9 mouse cellular contexts compared by ENCODE assay signal in the genomic region with DNA sequence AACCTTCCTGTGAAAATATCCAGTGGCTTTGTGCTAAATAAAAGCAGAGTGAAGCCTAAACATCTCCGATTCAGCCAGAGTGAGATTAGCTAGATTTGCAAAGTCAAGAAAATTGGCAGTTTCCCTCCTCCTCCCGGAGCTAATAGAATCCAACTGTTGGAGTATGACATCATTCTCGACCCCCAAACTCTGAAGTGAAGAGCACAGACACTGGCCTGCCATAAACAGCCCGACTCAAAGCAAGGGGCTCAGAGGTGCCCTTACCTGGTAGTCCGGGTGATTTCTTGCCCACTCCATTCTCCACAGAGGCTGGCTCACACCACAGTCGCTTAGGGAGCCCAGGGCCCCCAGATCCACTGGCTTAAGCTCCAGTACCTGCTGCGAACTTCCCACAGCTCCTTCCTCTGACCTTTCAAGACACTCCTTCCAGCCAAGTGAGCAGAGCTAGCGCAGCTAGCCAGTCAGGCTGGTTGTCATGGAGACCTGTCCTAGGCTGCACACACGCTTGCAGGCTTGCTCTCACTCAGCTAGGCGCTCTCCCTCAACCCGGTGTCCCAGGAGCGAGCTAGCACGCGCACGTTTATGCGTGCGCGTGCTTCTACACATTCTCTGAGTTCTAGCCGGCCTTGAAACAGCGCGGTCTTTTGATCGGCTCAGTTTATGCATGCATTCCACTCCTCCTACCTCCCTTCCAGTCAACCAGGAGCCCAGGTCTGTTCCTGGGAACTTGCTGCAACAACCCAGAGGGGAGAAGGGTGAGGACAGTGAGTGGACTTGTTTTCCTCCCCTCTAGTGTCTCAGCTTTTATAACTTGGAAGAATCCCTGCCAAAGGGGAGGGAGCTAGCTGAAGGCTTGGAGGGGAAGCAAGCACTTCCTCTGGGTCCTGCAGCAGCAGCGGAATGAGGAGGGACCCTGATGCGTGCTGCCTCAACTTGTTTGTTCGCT.
DNase-seq lines count a peak whose midpoint lies in the region; ATAC-seq and TF ChIP-seq lines count a peak whose summit lies in the region.
"Had no signal": no experiment of that assay in that cellular context is flagged by ENCODE, and none has a peak within 500 bp of the region (broad histone marks: within the 10 kb centered on the region; RNA-seq: fewer than 3 reads in every experiment).

No protein-coding gene starts in this region.

- H3K9ac ChIP-seq in forebrain, embryonic 16.5 days (replicated peaks; ENCODE audit: low read depth, low read length), result peak overlapping the region; percentile 55
- peak overlapping the region; percentile 40; the same call in 1 of the 2 replicates for H3K9ac ChIP-seq in liver, embryonic 15.5 days
- peak overlapping the region; percentile 62 for H3K9ac ChIP-seq in neural tube, embryonic 13.5 days

- TF ChIP-seq POLR2A in cerebellum, adult 2 months (IDR thresholded peaks at IDR 0.05; ENCODE audit: borderline replicate concordance, insufficient read depth, low read length), result peak; percentile 45; the same call in 1 of the 2 replicates

- H3K36me3 ChIP-seq in forebrain, embryonic 16.5 days (ENCODE audit: control insufficient read depth, insufficient read depth), result no peaks in the 10 kb centered on the region
- no peaks in the 10 kb centered on the region for H3K36me3 ChIP-seq in liver, embryonic 15.5 days (replicated peaks)
- no peaks in the 10 kb centered on the region for H3K36me3 ChIP-seq in neural tube, embryonic 13.5 days
- H3K36me3 ChIP-seq: G1E had no signal

- no peaks in the 10 kb centered on the region for H3K27me3 ChIP-seq in cerebellum, adult 2 months (ENCODE audit: control insufficient read depth, insufficient read depth, low read length)
- H3K27me3 ChIP-seq in forebrain, embryonic 16.5 days (replicated peaks; ENCODE audit: control insufficient read depth, insufficient read depth, low read length), result no peaks in the 10 kb centered on the region
- no peaks in the 10 kb centered on the region for H3K27me3 ChIP-seq in liver, embryonic 15.5 days
- no peaks in the 10 kb centered on the region for H3K27me3 ChIP-seq in neural tube, embryonic 13.5 days

- H3K4me1 ChIP-seq in cerebellum, adult 2 months (ENCODE audit: control insufficient read depth, insufficient read depth, low read length), result peaks cover 23% of the 10 kb centered on the region
- peaks cover 38% of the 10 kb centered on the region for H3K4me1 ChIP-seq in forebrain, embryonic 16.5 days (replicated peaks; ENCODE audit: control insufficient read depth, insufficient read depth, low read length)
- H3K4me1 ChIP-seq in liver, embryonic 15.5 days (replicated peaks), result peaks cover 66% of the 10 kb centered on the region
- H3K4me1 ChIP-seq in neural tube, embryonic 13.5 days (replicated peaks), result peaks cover 67% of the 10 kb centered on the region

- peak; percentile 52 for DNase-seq in MN1 (ENCODE audit: low spot score)
- peak; percentile 86 to 97 for DNase-seq in cerebellum, adult 2 months
- peak; percentile 76 to 79 for DNase-seq in heart, postnatal 14 days
- peak; percentile 81 to 89 for DNase-seq in kidney, postnatal 4 days
- DNase-seq in testis, postnatal 10 days (ENCODE audit: low spot score), result peak; percentile 74

- peak; percentile 95 for ATAC-seq in forebrain, embryonic 16.5 days
- peak; percentile 81 for ATAC-seq in liver, embryonic 15.5 days (ENCODE audit: insufficient read depth)
- ATAC-seq in neural tube, embryonic 13.5 days (ENCODE audit: low read depth), result peak; percentile 97

- no peak for TF ChIP-seq CTCF in cerebellum, adult 2 months (IDR thresholded peaks at IDR 0.05; ENCODE audit: borderline replicate concordance, insufficient read depth, low read depth, low read length)

- intact Hi-C loops in heart, postnatal 14 days (cut with DNase I), result no loop called here

- H3K27ac ChIP-seq in cerebellum, adult 2 months (ENCODE audit: insufficient read depth, low read length), result peak overlapping the region; percentile 78
- H3K27ac ChIP-seq in forebrain, embryonic 16.5 days (ENCODE audit: low read length), result peak overlapping the region; percentile 29
- H3K27ac ChIP-seq in liver, embryonic 15.5 days (replicated peaks), result peak overlapping the region; percentile 46
- H3K27ac ChIP-seq in neural tube, embryonic 13.5 days (replicated peaks), result peak overlapping the region; percentile 88

- peak overlapping the region; percentile 78 for H3K4me3 ChIP-seq in cerebellum, adult 2 months (replicated peaks; ENCODE audit: insufficient read depth, low read depth, low read length)
- H3K4me3 ChIP-seq in forebrain, embryonic 16.5 days (replicated peaks; ENCODE audit: low read length), result peak overlapping the region; percentile 44
- peak overlapping the region; percentile 40 for H3K4me3 ChIP-seq in liver, embryonic 15.5 days (replicated peaks)
- peak overlapping the region; percentile 40 for H3K4me3 ChIP-seq in neural tube, embryonic 13.5 days

- peak overlapping the region; percentile 74 for H3K4me2 ChIP-seq in forebrain, embryonic 16.5 days (ENCODE audit: low read length)
- H3K4me2 ChIP-seq in liver, embryonic 15.5 days, result peak overlapping the region; percentile 69
- H3K4me2 ChIP-seq in neural tube, embryonic 13.5 days, result peak overlapping the region; percentile 57

- H3K9me3 ChIP-seq in forebrain, embryonic 16.5 days (ENCODE audit: control insufficient read depth, low read length), result no peaks in the 10 kb centered on the region
- no peaks in the 10 kb centered on the region for H3K9me3 ChIP-seq in liver, embryonic 15.5 days (replicated peaks)
- no peaks in the 10 kb centered on the region for H3K9me3 ChIP-seq in neural tube, embryonic 13.5 days
- H3K9me3 ChIP-seq: G1E had no signal

- WGBS in cerebellum, adult 2 months, result 3% methylated on average over 25 of the region's 25 CpGs
- WGBS in forebrain, embryonic 16.5 days, result 1% methylated on average over 25 of the region's 25 CpGs
- WGBS in liver, embryonic 15.5 days (ENCODE audit: insufficient replicate concordance), result 9% methylated on average over 25 of the region's 25 CpGs
- 3% methylated on average over 25 of the region's 25 CpGs for WGBS in neural tube, embryonic 13.5 days

Comparison
In these comparisons a context has a peak if more than half of its experiments do, and no peak if none do; other contexts are left out.
1. Peak in every context shown above with its lines: DNase-seq, ATAC-seq, H3K4me3 ChIP-seq and H3K27ac ChIP-seq.
2. H3K27ac ChIP-seq: peak in every context shown above with its lines; median percentile 88 in neural tube, embryonic 13.5 days; 78 in cerebellum, adult 2 months; 46 in liver, embryonic 15.5 days; 29 in forebrain, embryonic 16.5 days.